Mouse (Mus musculus) right cerebral cortex, adult 18-20 months (tissue): ENCODE data around the gene Hhatl.

Experiments
- DNase-seq: peaks from one replicate; pipeline ENCODE4 v3.0.0; 2022; ENCODE audit warnings: mixed read lengths

Hhatl gene

DNA sequence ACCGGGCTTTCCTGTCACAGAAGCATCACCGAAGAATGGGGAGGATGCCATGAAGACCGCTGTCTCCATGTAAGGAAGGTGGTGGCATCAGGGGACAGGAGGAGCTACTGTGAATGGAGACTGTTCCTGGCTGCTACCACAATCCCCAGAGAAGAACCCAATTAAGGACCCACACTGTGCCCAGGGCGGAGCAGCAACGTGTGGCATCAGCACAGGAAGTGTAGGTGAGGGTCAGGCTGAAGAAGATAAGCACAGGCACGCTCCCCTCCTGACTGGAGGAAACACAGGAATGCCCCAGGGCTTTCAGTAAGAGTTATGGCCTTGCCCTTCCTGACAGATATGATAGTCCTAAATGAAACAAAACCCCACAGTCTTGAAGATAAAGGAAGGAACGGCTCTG, 10.4 kb upstream of the Hhatl start:
- no peak for DNase-seq

DNA sequence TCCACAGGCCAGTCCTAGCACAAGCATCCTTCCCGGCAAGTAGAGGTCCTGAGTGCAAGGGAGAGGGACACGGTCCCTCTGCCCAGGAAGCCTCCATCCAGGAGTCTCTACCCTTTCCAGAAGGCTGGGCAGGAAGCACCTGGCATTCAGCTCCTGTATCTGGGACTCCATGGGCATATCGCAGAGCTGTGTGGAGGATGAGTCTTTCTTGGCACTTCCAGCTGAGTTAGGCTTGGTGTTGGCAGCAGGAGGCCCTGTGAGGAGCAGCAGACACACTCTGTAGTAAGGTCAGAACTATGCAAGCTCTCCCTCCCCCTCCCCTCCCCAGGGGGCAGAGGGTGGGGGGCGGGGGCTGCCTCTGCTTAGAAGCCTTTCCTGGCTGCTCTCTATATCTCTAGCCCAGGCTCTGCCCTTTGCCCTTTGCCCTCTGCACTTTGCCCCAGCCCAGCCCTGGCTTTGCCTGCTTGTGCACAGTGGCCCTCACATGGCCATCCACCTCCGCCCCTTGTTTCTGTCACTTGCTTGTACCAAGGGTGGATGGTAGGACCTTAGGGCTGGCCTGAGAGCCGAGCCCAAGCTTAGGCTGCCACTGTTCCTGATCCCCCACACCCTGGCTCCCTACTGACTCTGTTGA, 6.7 kb upstream of the Hhatl start:
- no peak for DNase-seq

DNA sequence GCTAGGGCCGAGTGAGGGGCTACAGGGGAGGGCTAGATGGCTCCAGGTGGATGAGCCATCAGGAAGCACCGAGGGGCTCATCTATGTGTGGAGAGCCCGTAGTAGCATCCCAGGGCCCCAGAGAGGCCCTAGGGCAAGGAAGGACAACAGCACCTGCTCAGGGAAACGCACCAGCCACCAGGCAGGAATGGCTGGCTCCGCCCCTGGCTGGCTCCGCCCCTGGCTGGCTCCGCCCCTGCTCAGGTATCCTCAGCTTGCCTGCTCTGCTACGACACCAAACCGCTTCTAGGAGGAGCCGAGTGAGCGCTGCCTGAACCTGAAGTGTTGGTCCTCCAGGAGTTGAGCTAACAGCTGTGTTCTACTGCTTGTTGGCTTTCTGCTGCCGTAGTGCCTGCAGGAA, 5.4 kb upstream of the Hhatl start:
- no peak for DNase-seq

DNA sequence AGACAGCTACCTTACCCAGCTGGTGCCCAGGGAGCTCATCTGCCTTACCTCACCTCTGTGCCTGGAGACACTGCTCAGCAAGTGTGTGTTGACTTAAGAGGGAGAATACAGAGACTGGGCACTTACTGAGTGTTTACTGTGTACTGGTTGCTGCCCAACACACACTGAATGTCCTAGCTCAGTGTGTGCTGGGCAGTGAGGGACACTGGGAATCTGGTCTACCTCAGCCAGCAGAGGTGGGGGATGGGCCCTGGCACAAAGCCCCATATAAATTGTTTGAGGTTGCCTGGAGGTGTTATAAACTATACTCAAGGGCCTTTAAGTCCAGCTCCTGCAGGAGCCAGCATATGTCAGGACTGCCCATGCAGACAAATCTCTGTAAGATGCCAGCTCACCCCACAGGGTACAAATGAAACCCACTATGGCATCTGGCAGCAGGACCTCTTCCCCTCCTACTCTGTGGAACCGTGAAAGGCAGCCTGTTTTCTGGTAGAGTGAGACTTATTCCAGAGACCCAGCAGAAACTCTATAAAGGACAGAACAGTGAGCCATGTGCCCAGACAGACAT, 2.7 kb upstream of the Hhatl start:
- no peak for DNase-seq

DNA sequence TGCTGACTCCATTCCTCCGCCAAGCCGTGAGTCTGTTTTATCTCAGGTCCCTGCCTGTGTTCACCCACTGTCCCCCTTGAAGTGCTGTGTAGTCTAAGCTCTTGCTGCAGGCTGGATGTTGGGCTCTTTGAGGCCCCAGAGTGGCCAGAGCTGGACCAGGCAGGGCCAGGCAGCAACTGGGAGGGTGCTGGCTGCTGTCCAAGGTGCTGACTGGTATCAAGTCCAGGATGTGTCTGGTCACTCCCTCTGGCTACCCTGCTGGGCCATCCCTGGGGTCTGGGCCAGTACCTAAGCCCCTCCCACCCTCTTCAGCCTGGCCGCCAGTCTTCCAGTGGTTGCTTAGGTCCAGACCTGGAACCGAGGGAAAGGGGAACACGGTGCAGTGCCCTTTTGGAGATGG, 1.1 kb downstream of the Hhatl start:
- DNase-seq, result peak; percentile 65

DNA sequence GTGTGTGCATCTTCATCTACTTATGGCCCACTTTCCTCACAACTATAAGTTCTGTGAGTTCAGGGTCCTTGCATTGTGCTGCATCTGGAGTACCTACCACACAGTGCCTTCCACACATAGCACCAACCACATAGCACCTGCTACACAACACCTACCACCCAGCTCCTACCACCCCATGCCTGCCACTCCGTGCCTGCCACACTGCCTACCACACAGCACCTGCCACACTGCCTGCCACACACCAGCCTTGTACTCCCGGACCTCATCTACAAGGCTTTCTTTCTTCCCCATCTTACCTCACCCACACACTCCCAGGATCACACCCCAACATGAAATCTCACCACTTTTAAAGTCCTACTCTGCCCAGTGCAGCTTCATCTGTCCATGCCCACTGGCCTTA, 5.9 kb downstream of the Hhatl start:
- no peak for DNase-seq

DNA sequence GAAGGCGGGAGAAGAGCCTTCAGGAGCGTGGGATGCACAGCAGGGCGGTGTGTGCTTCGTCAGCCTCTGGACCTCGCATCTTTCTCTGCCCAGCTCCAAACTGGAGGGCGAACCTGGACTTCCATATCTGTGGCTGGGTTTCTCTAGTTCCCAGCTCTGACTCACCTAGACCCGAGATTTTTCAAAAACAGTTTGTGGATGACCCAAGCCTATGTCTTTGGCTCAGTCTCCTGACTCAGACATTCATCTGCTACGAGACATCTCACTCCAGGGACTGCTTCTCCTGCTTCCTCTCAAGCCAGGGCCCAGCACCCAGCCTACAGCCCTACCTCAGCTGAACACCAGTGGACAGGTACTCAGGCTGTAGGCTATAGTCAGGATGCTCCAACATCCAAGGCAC, 7.0 kb downstream of the Hhatl start:
- no peak for DNase-seq

DNA sequence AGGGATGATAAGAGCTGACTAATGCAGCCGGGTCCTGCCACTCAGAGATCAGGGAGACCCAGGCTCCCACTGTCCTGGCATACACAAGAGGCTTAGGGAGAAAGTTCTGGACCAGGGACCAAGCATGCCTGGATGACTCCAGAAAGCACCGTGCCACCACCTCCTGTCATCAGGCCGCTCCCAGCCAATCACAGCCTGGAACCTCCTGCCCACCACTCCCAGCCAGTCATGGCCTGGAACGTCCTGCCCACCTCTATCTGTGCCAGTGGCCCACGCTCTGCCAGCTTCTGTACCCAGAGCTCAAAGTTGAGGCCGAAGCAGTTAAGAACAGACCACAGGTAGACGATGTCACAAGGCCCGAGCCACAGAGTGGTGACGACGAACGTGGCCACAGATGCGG, 7.5 kb downstream of the Hhatl start:
- no peak for DNase-seq

DNA sequence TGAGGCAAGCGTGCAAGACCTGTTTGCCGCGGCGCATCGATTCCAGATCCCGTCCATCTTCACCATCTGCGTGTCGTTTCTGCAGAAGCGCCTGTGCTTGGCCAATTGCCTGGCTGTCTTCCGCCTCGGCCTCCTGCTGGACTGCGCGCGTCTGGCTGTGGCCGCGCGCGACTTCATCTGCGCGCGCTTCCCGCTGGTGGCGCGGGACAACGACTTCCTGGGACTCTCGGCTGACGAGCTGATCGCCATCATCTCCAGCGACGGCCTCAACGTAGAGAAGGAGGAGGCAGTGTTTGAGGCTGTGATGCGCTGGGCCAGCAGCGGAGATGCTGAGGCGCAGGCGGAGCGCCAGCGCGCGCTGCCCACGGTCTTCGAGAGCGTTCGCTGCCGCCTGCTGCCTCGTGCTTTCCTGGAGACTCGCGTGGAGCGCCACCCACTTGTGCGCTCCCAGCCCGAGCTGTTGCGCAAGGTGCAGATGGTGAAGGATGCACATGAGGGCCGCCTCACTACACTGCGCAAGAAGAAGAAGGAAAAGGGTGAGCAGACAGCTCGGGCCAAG, 14.2 kb downstream of the Hhatl start:
- peak; percentile 88 for DNase-seq

DNA sequence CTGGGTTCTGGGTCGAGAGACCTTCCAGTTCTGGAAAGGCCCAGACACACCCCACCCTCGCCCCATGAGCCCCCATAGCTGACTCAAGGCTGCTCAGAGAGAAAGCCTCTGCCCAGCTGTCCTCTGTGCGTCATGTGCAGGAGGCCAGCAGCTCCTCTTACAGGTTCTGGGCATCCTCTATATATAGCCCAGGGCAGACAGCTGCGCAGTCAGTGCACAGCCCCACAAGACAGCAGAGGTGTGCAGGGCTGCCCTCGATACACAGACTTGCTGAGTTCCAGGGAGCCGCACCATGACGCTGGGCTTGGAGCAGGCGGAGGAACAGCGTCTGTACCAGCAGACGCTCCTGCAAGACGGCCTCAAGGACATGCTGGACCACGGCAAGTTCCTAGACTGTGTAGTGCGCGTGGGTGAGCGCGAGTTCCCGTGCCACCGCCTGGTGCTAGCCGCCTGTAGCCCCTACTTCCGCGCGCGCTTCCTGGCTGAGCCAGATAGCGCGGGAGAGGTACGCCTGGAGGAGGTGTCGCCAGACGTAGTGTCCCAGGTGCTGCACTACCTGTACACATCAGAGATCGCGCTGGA, 14.7 kb downstream of the Hhatl start, which contains the start of gene Klhl40:
TSS of gene Klhl40 (plus strand) at position 124 of the 582 bp plus-strand sequence.
- DNase-seq, result peak; percentile 78

DNA sequence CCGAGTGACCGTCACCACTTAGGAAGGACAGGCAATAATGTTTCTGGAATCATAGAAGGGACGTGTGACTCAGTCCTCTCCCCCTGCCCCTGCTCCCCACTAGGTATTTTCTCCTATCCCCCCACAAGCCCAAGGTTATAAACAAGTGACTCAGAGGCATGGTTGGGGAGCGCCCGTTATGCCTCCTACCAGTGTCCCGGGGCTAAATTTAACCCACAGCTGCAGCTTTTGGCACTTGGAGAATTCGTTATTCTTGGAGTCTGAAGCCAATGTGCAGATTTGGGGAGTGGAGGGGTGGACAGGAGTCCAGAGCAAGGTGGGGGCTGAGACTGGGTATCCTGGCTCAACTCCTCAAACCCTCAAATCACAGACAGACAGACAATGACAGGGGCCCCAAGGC, 15.8 kb downstream of the Hhatl start:
- DNase-seq, result peak; percentile 82

DNA sequence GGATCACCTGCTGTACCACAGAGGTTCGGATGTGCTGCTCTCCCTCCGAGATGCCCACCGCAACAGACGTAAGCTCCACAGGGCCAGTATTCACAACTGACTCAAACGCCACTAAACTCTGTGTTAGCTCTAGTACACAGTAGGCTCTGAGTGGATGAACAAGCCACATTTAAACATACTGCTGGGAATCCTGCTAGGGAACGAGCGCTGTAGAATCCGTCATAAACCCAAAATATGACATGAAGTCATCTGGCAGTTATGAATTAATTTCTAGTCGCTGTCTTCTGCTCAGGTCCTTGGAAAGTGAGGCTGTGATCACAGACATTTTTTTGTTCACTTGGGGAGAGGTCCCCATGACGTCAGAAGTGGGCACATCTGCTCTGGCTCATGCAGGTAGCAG, 16.4 kb downstream of the Hhatl start:
- no peak for DNase-seq

DNA sequence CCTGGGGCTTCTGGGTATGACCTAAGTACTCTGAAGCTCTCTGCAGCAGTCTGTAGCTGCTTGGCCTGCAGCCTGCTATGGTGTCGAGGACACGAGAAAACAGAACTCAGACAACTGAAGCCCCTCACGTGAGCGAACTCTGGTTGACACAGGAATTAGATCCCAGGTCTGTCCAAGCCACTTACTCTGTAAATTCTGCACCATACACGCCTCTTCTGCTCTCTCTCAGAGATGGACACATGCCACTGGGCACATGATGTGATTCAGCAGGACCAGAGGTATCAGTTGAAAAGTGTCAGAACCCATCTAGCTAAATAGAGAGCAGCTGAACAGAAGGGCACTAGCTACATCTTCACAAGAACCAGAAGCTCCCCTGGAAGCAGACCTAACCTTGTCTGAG, 19.9 kb downstream of the Hhatl start:
- no peak for DNase-seq

DNA sequence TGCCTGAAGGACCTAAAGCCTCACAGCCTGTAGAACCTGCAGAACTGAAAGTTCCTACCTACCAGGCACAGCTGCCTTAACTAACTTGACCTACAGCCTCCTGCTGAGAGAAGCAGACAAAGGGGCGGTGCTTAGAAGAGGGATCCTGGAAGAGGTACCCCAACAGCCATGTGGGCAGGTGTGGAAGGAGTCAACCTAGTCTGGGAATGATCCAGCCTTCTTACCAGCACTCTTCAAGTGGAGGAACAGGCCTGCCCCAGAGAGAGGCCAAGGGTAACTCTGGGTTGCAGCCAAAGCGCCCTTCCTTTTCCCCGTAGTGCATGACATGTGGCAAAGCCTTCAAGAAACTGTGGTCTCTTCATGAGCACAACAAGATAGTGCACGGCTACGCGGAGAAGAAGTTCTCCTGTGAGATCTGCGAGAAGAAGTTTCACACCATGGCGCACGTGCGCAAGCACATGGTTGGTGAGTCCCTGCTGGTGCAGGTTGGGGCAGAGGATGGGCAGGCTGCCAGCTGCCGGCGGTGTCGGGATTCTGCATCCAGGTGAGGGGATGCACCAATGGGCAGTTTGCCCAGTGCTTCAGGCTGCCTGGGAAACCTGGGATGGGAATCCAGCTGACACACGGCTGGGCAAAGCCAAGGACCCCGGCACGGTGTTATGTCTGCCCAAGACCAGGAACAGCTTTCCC, 27.0 kb downstream of the Hhatl start:
- DNase-seq, result no peak

DNA sequence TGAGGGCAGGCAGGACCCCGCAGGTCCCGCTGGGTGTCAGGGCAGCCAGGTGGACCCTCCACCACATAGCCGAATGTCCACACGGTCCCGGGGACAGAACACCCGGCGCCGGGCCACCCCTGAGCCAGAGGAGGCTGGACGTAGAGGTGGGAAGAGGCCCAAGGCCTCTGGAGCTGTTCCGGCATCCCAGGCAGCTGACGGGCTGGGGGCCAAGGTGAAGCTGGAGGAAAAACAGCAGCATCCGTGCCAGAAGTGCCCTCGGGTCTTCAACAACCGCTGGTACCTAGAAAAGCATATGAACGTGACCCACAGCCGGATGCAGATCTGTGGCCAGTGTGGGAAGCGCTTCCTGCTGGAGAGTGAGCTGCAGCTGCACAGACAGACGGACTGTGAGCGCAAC, 28.6 kb downstream of the Hhatl start:
- DNase-seq, result no peak

DNA sequence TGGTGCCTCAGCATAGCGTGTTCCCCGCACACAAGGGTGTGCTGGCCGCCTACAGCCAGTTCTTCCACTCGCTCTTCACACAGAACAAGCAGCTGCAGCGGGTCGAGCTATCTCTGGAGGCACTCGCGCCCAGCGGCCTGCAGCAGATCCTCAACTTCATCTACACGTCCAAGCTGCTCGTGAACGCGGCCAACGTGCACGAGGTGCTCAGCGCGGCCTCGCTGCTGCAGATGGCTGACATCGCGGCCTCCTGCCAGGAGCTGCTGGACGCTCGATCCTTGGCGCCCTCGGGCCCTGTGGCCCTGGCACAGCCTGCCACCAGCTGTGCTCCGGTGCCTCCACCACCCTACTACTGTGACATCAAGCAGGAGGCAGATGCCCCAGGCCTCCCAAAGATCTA, 29.5 kb downstream of the Hhatl start:
- no peak for DNase-seq

DNA sequence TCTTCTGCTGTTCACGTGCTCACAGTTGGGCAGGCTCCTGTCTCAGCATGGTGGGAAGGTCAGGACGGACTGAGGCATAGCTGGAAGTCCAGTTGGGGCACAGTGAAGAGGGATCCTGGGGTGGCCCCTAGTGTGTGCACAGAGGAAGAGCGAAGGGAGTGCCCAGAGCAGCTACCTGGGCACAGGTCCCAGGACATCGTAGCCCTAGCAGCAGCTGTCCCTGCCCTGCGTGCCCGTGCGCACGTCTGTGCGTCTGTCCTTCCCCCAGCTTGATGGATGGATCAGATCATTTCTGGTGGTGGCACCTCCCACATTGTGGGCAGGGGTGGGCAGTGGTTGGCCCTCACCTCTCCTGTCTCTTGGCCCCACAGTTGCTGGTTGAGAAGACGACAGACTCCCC, 30.1 kb downstream of the Hhatl start:
- DNase-seq, result no peak

DNA sequence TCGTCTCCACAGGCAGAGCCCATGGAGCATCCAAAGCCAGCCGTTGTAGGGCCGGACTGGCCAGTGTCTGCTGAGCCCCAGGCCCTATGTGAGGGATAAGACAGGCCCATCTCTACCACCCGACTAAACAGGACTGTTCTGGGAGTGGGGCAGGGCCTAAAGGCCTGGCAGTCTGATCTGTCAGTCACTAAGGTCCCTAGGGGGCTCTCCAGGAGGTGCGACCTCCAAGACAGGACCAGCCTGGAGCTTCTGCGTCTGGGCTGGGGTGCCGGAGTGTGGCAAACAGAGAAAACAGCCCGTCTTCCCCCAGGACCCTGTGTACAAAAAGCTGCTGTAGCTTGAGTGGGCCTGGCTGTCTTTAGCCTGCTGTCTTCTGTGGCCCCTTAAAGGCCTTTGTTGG, 30.5 kb downstream of the Hhatl start:
- no peak for DNase-seq

DNA sequence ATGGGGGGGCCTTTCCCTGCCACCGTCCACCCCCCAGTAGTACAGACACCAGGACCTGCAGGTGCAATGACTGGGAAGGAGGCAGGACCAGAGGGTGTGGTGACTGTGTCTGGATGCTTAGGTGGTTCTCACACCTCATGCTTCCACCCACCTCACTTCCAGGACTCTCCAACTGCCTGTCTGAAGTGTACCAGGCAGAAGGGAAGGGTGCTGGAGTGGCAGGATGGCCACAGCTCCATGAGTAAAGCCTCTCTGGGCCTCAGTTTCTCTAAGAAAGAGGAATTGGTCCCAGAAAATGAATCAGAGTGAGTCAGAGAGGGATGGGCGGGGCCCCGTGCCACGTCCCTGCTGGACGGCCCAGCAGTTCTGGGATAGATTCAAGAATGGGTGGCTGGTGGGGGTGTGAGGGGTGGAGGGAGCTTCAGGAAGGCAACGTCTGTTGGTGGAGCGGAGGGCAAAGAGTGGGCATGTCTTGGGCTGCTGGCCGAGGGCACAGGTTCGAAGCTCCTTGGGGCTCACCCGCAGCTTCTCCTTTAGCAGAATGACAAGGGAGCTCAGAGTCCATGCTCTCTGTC, 31.1 kb downstream of the Hhatl start:
- no peak for DNase-seq

DNA sequence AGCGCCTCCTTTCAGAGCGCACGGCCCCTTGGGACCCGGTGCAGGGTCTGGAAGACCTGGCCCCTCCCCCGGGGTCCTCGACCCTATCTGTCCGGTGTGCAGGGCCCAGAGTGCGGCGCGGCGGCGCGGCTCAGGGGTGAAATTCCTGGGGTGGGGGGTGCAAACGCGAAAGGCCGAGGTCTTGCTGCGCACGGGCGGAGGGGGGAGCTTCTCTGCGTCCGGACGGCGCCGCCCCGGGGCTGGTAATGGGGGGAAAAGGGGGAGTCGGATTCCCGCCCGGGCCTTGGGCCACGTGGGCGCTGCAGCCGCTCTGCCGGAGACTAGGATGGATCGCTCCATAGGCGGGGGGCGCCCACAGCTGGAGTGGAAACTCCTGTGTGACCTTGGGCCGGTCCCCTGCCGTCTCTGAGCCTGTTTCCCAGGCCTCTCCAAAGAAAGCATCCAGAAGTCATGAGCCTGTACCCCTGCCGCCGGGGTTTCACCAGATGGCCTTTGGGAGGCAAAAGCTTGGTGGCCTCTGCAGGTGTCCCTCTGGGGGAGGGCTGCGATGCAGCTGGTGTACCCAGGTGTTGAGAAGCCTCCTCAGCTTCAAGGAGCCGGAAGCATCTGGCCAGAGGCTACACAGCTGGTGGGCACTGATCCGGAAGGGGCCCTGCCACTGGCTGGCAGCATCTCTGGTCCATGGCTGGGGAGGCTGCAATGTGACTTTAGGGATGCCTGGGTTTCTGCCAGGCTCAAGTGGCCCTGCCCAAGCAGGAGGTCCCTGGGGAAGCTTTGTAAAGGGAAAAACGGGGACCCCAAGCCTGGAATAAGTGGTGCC, 31.8 kb downstream of the Hhatl start:
- DNase-seq, result peak; percentile 61

DNA sequence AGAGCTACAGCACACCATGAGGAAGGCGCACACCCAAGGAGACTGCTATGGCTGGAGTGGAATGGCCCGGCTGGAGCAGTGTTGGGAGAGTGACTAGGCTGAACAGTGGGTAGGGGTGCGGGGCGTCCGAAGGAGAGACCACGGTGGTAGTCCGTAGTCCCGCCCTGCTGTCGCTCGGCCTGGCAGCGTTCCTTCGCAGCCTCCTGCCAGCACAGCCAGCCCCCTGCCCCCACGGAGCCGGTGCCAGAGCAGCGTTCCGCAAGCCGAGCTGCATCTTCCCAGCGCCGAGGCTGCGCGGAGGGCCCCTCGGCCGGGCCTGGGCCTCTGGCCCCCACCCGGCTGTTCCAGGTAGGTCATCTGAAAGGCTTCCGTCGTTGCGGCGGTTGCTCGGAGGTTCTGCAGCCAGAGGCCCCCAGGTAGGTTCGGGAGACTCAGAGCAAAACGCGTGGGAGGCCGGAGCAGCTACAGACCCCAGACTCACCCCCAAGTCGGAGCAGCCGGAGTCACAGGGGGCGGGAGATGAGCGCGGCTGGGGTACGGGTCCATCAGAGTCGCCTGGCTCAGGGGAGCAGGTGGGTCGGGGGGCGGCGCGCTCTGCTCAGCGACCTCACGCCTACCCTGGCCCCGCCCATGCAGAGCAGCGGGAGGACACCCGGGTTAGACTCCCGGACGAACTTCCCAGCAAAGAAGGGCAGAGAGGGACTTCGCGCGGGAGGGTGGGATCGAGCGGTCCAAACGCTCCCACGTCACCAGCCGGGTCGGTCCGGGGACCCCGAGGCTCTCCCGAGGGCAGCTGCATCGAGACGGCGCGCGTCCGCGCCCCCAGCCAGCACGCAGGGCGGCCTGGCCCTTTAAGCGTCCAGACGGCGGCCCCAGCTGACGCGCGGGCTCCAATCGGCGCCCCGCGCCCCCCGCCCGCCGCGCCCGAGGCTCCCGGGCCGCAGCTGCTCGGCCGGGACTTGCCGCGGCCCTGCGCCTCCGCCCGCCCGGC, 32.9 kb downstream of the Hhatl start, which contains the start of gene Zfp651:
TSS of gene Zfp651 (plus strand) at position 240 of the 991 bp plus-strand sequence.
- peak; percentile 76 for DNase-seq
